Mouse (Mus musculus): ENCODE results near the gene Kcnmb2. TPM values are rescaled to one million over a fixed set of nuclear protein-coding genes. Genes with fewer than 3 reads are reported as not detected.
A peak's percentile ranks its signal among the peaks of the same experiment; 100 is the strongest.

Kcnmb2 gene
- total RNA-seq, 2 experiments from 2014 or later = 6.4 to 7.2 TPM

GRCm38 (mm10) chr3:31991526-31992045 is 89.3 kb downstream of the Kcnmb2 start:
- no peak for DNase-seq (ENCODE audit: low spot score in 2 of 2)
- intact Hi-C loops (cut with DNase I) = no loop called here

DNA sequence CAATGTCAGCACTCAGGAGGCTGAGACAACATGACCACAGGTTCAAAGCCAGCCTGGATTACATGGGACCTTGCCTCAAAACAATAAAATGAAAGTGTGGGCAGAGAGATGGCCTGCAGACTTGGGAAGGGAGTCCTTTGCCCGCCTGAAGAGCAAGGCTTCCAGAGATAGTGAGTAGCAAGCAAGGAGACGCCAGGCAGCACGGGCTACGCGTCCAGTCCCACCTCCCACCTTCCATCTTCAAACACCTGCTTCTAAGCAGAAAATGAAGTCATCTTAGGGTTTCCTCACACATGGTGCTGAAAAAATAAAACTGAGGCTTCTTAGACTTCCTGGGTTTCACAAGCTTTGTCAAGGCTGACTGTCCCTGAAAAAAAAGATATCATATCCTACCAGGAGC is 109.3 kb downstream of the Kcnmb2 start:
- intact Hi-C loops (cut with DNase I) = no loop called here
- DNase-seq (ENCODE audit: low spot score in 2 of 2) = no peak

GRCm38 (mm10) chr3:32012205-32012931 is 110.1 kb downstream of the Kcnmb2 start:
- intact Hi-C loops (cut with DNase I) = no loop called here
- no peak for DNase-seq (ENCODE audit: low spot score in 2 of 2)

DNA sequence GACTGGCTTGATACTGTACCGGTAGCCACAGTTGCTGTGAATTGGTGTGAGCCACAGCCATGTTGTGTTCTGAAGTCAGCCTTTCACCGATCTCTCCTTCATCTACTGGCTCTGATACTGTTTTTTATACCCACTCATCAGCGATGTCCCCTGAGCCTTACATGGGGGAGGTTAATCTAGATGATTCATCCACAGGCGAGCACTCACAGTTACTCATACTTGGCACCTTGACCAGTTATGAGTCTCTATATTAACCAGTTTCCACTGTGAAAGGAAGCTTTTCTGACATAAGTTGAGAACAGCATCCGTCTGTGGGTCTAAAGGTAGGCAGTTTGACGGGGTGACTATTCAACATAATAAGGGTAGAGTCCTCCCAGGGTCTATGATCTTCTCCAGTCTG is 118.7 kb downstream of the Kcnmb2 start:
- DNase-seq (ENCODE audit: low spot score in 2 of 2) = no peak
- intact Hi-C loops (cut with DNase I) = no loop called here

GRCm38 (mm10) chr3:32029375-32030050 is 127.2 kb downstream of the Kcnmb2 start:
- DNase-seq (ENCODE audit: low spot score in 2 of 2) = no peak
- intact Hi-C loops (cut with DNase I) = no loop called here

DNA sequence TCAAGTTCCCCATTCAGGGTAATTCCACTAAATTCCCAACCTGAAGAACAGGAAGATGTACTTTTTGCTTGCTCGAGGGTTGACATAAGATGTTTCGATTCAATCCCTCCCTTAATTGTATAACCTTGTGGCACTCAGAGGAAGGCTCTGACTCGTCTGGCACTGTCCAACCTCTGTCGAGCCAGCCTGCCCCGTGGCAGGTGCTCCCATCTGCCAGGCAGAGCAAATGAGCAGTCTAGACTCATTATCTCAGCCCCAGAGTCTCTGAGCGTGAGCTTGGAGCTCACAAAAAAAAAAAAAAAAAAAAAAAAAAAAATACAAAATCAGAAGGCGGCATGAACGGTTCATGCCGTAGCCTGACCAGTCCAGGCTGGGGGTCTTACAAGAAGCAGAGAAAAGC is 130.1 kb downstream of the Kcnmb2 start:
- DNase-seq (ENCODE audit: low spot score in 2 of 2) = no peak
- intact Hi-C loops (cut with DNase I) = no loop called here

- DNase-seq (ENCODE audit: low spot score in 2 of 2) = peak; percentile 56 to 69
- intact Hi-C loops (cut with DNase I) = no loop called here
Measured at GRCm38 (mm10) chr3:32043814-32044213, 141.5 kb downstream of the Kcnmb2 start.

DNA sequence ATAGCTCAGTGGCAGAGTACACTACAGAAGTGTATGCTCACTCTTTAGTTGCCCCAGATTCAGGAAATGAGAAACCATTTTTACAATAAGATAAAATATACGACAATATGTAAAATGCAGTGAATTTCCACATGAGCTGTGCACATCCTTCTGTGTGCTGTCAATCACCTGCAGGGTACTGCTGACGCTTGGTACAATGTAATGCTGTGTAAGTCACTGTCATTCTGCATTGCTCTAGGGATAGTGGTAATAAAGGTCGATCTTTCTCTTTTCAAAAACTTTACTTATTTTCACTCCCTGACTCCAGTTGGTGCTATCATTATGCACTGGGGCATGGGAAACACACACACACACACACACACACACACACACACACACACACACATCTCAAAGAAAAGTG is 146.5 kb downstream of the Kcnmb2 start:
- intact Hi-C loops (cut with DNase I) = no loop called here
- DNase-seq (ENCODE audit: low spot score in 2 of 2) = no peak

- DNase-seq (ENCODE audit: low spot score in 2 of 2) = no peak
- intact Hi-C loops (cut with DNase I) = no loop called here
Measured at GRCm38 (mm10) chr3:32052596-32052995, 150.3 kb downstream of the Kcnmb2 start.

GRCm38 (mm10) chr3:32053610-32054241 is 151.4 kb downstream of the Kcnmb2 start:
- DNase-seq (ENCODE audit: low spot score in 2 of 2) = no peak
- intact Hi-C loops (cut with DNase I) = no loop called here

GRCm38 (mm10) chr3:32059888-32060656 is 157.8 kb downstream of the Kcnmb2 start:
- DNase-seq (ENCODE audit: low spot score in 2 of 2) = peak; percentile 21 to 24
- intact Hi-C loops (cut with DNase I) = no loop called here

GRCm38 (mm10) chr3:32062685-32063084 is 160.4 kb downstream of the Kcnmb2 start:
- no peak for DNase-seq (ENCODE audit: low spot score in 2 of 2)
- intact Hi-C loops (cut with DNase I) = no loop called here

DNA sequence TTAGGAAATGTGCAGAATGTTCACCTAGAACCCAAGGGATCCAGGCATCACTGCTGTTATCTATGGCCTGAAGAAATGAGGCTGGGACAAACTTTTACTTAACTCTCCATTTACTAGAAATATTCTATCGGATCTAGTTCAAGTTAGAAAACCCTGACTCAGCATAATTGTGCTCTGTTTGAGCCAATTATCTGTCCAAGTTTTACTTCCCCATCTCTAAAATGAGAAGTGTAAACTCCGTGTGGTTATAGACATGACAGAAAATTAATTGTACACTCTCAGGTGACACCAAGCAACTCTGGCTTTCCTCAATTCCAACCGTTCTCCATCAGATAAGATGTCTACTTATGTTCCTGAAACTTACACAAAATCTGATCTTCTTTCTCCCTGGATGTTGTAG is 161.0 kb downstream of the Kcnmb2 start:
- intact Hi-C loops (cut with DNase I) = no loop called here
- DNase-seq (ENCODE audit: low spot score in 2 of 2) = no peak

GRCm38 (mm10) chr3:32067004-32067935 is 165.0 kb downstream of the Kcnmb2 start:
- intact Hi-C loops (cut with DNase I) = no loop called here

GRCm38 (mm10) chr3:32073881-32074280 is 171.6 kb downstream of the Kcnmb2 start:
- DNase-seq (ENCODE audit: low spot score in 2 of 2) = no peak
- intact Hi-C loops (cut with DNase I) = no loop called here

More at GRCm38 (mm10) chr3:32067004-32067935, 165.0 kb downstream of the Kcnmb2 start:
- DNase-seq (ENCODE audit: low spot score in 2 of 2) = no peak

DNA sequence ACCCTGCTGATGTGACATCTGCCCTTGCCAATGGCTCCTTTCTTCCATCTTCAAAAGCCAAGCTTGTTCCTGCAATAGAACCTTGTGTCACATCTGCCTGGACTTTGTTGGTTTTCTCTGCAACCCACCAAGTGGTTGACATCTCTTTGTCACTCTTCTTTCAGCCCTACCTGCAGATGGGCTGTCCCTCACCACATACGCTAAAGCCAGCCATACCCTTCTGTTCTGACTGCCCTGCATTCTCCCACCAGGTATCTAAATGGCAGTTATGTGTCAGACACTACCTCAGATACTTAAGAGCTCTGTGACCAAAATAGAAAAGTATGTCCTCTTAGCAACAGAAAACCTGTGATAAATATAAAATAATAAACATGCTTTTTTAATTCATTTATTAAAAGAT is 186.5 kb downstream of the Kcnmb2 start:
- DNase-seq (ENCODE audit: low spot score in 2 of 2) = no peak
- intact Hi-C loops (cut with DNase I) = no loop called here

DNA sequence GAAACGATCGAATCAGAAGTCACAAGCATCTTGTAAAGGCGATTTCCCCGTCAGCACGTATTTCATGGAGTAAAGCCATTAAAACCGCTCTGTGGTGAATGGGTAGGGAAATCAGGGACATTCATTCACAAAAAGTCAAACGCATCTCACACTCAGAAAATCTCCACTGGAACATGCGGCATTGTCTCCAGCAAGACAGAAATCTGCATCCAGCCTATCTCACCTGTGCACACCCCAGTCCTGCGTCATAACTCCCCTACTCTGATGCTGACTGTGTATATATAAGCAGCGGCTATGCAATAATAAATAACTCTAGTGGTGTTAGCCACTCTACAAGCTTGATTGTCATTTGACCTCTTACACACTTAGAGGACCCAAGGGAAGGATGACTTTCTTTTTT is 199.1 kb downstream of the Kcnmb2 start:
- intact Hi-C loops (cut with DNase I) = no loop called here
- no peak for DNase-seq (ENCODE audit: low spot score in 2 of 2)

DNA sequence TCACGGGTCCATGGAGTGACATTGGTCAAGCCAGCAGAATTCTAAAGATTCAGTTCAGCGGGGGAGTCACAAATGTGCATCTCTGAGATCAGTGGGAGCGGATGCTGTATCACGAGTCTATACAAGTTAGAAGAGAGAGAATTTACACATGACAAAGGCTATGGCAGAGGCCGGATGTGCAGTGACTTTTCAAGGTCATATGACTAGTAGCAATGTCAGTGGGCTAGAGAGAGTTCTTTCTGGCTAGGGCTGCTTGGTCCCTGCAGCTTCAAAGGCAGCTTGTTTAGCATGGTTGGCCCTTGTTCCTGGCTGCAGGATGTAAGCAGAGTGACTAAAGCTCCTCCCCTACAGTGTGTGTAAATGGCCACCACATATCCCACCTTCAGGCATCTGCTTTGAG is 217.5 kb downstream of the Kcnmb2 start:
- no peak for DNase-seq (ENCODE audit: low spot score in 2 of 2)
- intact Hi-C loops (cut with DNase I) = no loop called here

DNA sequence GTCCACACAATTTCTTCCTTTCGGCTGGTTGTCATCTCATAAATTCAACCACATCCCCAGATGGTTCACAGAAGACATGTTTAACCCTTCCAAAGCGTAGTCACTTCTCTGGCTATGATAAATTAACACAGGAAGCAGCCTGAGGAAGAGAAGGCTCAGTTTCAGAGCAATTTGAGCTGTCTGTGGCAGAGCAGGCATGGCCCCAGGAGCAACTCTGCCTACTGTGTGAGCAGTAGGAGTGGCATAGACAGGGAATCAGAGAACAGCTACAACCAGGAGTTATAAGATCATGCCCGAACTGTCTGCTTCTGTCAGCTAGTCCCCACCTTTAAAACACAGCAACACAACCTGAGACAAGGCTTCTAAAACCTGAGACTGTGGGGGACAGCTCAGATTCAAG is 219.4 kb downstream of the Kcnmb2 start:
- intact Hi-C loops (cut with DNase I) = no loop called here
- no peak for DNase-seq (ENCODE audit: low spot score in 2 of 2)

Data from left cerebral cortex, postnatal 36 days (tissue).